9 mouse cellular contexts compared by ENCODE assay signal in genomic region chr17:27228216-27228915, GRCm38 (mm10). TPM values are rescaled to one million over a fixed set of nuclear protein-coding genes. Genes with fewer than 3 reads are reported as not detected.
DNase-seq lines count a peak whose midpoint lies in the region; ATAC-seq and TF ChIP-seq lines count a peak whose summit lies in the region.
"Had no signal": no experiment of that assay in that cellular context is flagged by ENCODE, and none has a peak within 500 bp of the region (broad histone marks: within the 10 kb centered on the region; RNA-seq: fewer than 3 reads in every experiment).

No protein-coding gene starts in this region.

- no peak overlapping the region for H3K9ac ChIP-seq in forebrain, embryonic 12.5 days
- H3K9ac ChIP-seq in midbrain, embryonic 15.5 days, result no peak overlapping the region
- H3K9ac ChIP-seq: embryonic facial prominence, embryonic 12.5 days had no signal

- 14% methylated on average over 11 of the region's 11 CpGs for WGBS in forebrain, embryonic 12.5 days
- WGBS in midbrain, embryonic 15.5 days, result 11% methylated on average over 11 of the region's 11 CpGs

- H3K27me3 ChIP-seq in forebrain, embryonic 12.5 days, result peaks cover 14% of the 10 kb centered on the region
- no peaks in the 10 kb centered on the region for H3K27me3 ChIP-seq in midbrain, embryonic 15.5 days (replicated peaks)

- no peak for TF ChIP-seq CTCF in left cerebral cortex, adult 2 months (IDR thresholded peaks at IDR 0.05)

- H3K4me2 ChIP-seq in forebrain, embryonic 12.5 days, result no peak overlapping the region
- H3K4me2 ChIP-seq in midbrain, embryonic 15.5 days, result no peak overlapping the region
- H3K4me2 ChIP-seq: embryonic facial prominence, embryonic 12.5 days had no signal

- no peaks in the 10 kb centered on the region for H3K9me3 ChIP-seq in forebrain, embryonic 12.5 days
- H3K9me3 ChIP-seq in midbrain, embryonic 15.5 days, result no peaks in the 10 kb centered on the region
- H3K9me3 ChIP-seq: embryonic facial prominence, embryonic 12.5 days had no signal

- ATAC-seq in forebrain, embryonic 12.5 days (ENCODE audit: low FRiP score), result peak; percentile 58; the same call in 1 of the 2 replicates
- peak; percentile 45 for ATAC-seq in midbrain, embryonic 15.5 days (replicated peaks)

- H3K27ac ChIP-seq in left cerebral cortex, adult 2 months, result no peak overlapping the region
- H3K27ac ChIP-seq in forebrain, embryonic 12.5 days, result 0 out of 2 replicates have a peak overlapping the region, but pooled peaks have one; percentile 1
- peak overlapping the region; percentile 51 for H3K27ac ChIP-seq in midbrain, embryonic 15.5 days
- H3K27ac ChIP-seq: embryonic facial prominence, embryonic 12.5 days had no signal

- no peak overlapping the region for H3K4me3 ChIP-seq in left cerebral cortex, adult 2 months
- H3K4me3 ChIP-seq in forebrain, embryonic 12.5 days (replicated peaks), result no peak overlapping the region
- no peak overlapping the region for H3K4me3 ChIP-seq in midbrain, embryonic 15.5 days
- H3K4me3 ChIP-seq: embryonic facial prominence, embryonic 12.5 days had no signal

- intact Hi-C loops in left cerebral cortex, postnatal 10 days (cut with DNase I), result no loop called here
- intact Hi-C loops in left cerebral cortex, adult 2 months (cut with DNase I), result no loop called here

- H3K4me1 ChIP-seq in forebrain, embryonic 12.5 days, result peaks cover 61% of the 10 kb centered on the region
- peaks cover 48% of the 10 kb centered on the region for H3K4me1 ChIP-seq in midbrain, embryonic 15.5 days
- H3K4me1 ChIP-seq: embryonic facial prominence, embryonic 12.5 days had no signal

- no peaks in the 10 kb centered on the region for H3K36me3 ChIP-seq in forebrain, embryonic 12.5 days (replicated peaks)
- no peaks in the 10 kb centered on the region for H3K36me3 ChIP-seq in midbrain, embryonic 15.5 days (replicated peaks)
- H3K36me3 ChIP-seq: embryonic facial prominence, embryonic 12.5 days had no signal

- peak; percentile 57 to 79 for DNase-seq in left cerebral cortex, postnatal 10 days (ENCODE audit: extremely low spot score in 1 of 2, low spot score in 2 of 2)
- no peak for DNase-seq in left cerebral cortex, adult 2 months (ENCODE audit: extremely low spot score in 1 of 2, low spot score in 2 of 2)
- DNase-seq in ZHBTc4 (ENCODE audit: low read depth, low spot score), result peak; percentile 84
- DNase-seq in kidney, postnatal 10 days, result peak; percentile 95
- DNase-seq in urinary bladder, postnatal 14 days (ENCODE audit: low spot score), result peak; percentile 81
- no peak for DNase-seq in left cerebral cortex, adult 8-10 months (ENCODE audit: low spot score in 2 of 2)

RNA-seq across cellular contexts. Expression of gene Lemd2, which starts 24.1 kb away (rescaled TPM):
- total RNA-seq in left cerebral cortex, postnatal 10 days (2021), result 10 to 100 TPM; 47.1 to 50.0 TPM
- 10 to 100 TPM; 45.3 to 45.7 TPM for total RNA-seq in left cerebral cortex, adult 2 months (2021)
- polyA plus RNA-seq in forebrain, embryonic 12.5 days (2016; fragmentation: Nextera tagmentation; extraction: Ambion mirVana), result 30.6 and 30.8 TPM in 2 replicates
- 26.1 and 26.7 TPM in 2 replicates for polyA plus RNA-seq in midbrain, embryonic 15.5 days (2015; fragmentation: Nextera tagmentation; extraction: Ambion mirVana)
- total RNA-seq in left cerebral cortex, adult 8-10 months (2022), result 10 to 100 TPM; 39.0 to 44.9 (median 42.9) TPM

Comparison
In these comparisons a context has a peak if more than half of its experiments do, and no peak if none do; other contexts are left out.
1. DNase-seq: peak in left cerebral cortex, postnatal 10 days (2 of 2), ZHBTc4 (single experiment), kidney, postnatal 10 days (single experiment) and urinary bladder, postnatal 14 days (single experiment); none in left cerebral cortex, adult 2 months (0 of 2) and left cerebral cortex, adult 8-10 months (0 of 2).